Mouse (Mus musculus): ENCODE measurements around the gene Kpna3. TPM values are rescaled to one million over a fixed set of nuclear protein-coding genes. Genes with fewer than 3 reads are reported as not detected.
A peak's percentile ranks its signal among the peaks of the same experiment; 100 is the strongest.

Gene Kpna3
- 18.9 and 20.0 TPM in 2 replicates for polyA plus RNA-seq (2015; fragmentation: Nextera tagmentation; extraction: Ambion mirVana)

DNA sequence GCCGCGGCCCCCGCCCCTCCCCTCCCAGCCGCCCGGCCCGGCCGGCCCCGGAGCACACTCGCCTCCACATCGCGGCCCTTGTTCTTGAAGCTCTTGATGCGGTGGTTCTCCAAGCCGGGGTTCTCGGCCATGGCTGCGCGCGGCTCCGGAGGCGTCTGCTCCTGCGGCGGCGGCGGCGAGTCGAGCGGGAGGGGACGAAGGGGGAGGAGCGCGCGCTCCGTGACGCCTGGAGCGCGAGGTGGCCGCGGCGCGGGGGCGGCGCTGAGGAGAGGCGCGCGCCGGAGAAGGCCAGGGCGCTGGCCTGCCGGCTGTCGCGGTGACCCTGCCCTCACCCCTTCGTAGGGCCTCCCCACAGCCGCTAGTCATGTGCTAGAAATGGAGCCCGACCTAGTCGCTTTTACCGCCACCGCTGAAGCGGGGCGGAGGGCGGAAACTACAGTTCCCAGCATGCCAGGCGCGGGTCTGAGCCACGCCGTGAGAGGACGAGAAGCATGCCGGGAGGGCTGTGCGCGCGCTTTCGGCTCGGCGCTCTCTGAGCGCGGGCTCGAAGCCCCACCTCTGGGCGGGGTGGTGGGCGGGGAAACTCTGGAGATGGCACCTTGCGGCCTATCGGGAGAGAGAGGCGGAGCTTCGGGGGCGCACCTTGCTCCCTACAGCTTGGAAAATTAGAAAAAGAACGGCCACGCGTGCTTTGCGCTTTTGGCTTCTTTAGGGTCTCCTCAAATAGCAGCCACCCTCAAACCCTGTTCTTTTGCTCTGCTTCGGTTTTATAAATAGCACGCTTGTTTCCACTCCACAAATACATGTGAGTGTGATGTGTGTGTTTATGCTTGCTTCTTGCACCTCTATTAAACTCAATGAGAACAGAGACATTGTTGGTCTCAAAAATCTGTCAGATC, at the start of gene Kpna3:
Gene Kpna3, minus strand, starts transcription at position 214 of the 899 bp plus-strand sequence.
- Histone ChIP-seq H3K9ac (ENCODE audit: low read depth, low read length) (peak within 1 kb of the TSS; percentile 76), H3K9me3 (ENCODE audit: control insufficient read depth) (no peaks in the 10 kb centered on the region), H3K27me3 (replicated peaks; ENCODE audit: control insufficient read depth, insufficient read depth, low read length) (no peaks in the 10 kb centered on the region), H3K27ac (ENCODE audit: low read depth, low read length) (peak within 1 kb of the TSS; percentile 89), H3K4me2 (replicated peaks; ENCODE audit: low read depth) (peak within 1 kb of the TSS; percentile 78), H3K4me1 (replicated peaks; ENCODE audit: control insufficient read depth, insufficient read depth, low read length) (no peaks in the 10 kb centered on the region), H3K4me3 (ENCODE audit: low read depth, low read length) (peak within 1 kb of the TSS; percentile 86), H3K36me3 (ENCODE audit: control insufficient read depth, insufficient read depth) (no peaks in the 10 kb centered on the region)
- peak; percentile 97 for ATAC-seq
- WGBS, result under 1% methylated on average over 82 of the region's 85 CpGs
- no peak; the same call in 1 of the 2 replicates for TF ChIP-seq CTCF (IDR thresholded peaks at IDR 0.05; ENCODE audit: low read depth)

DNA sequence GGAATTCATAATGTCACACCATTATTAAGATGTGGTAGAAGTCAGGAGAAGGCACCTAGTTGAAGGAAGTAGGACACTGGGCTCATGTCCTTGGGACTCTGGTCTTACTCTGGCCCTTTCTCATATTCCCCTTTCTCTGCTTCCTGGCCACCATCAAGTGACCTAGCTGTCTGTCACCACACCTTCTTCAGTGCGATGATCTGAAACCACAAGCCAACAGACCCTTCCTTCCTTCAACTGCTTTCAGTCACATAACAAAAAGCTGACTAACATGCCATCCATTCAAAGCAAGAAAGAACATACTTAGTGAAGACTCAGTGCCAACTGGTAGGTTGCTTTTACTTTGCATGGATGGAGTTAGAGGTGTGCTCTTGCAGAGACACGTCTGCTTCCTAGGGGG, 20.7 kb upstream of the Kpna3 start:
- Histone ChIP-seq H3K4me3 (ENCODE audit: low read depth, low read length) (no peak overlapping the region), H3K4me1 (replicated peaks; ENCODE audit: control insufficient read depth, insufficient read depth, low read length) (no peaks in the 10 kb centered on the region), H3K4me2 (replicated peaks; ENCODE audit: low read depth) (no peak overlapping the region), H3K9me3 (ENCODE audit: control insufficient read depth) (no peaks in the 10 kb centered on the region), H3K36me3 (ENCODE audit: control insufficient read depth, insufficient read depth) (no peaks in the 10 kb centered on the region), H3K9ac (ENCODE audit: low read depth, low read length) (no peak overlapping the region), H3K27ac (ENCODE audit: low read depth, low read length) (no peak overlapping the region), H3K27me3 (replicated peaks; ENCODE audit: control insufficient read depth, insufficient read depth, low read length) (no peaks in the 10 kb centered on the region)
- ATAC-seq, result no peak
- no peak for TF ChIP-seq CTCF (IDR thresholded peaks at IDR 0.05; ENCODE audit: low read depth)
- 66% methylated on average over 2 of the region's 2 CpGs for WGBS

DNA sequence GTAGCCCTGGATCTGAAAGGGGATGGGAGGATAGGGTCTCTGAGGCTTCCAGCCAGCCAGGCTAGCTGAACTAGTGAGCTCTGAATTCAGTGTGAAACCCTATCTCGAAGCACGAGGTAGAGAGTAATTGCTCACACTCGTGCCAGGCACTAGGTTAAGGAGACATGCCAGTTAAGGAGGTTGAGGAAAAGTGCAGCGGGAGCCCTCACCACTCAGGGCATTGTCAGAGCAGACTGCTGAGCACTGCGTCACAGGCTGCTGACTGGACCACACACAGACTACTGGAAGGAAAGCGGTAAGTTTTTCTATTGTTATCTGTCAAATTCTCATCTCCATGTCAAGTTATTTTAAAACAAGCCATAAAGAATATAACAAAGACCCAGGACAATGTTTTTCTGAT, 17.8 kb upstream of the Kpna3 start:
- no peak overlapping the region for H3K9ac ChIP-seq (ENCODE audit: low read depth, low read length)

DNA sequence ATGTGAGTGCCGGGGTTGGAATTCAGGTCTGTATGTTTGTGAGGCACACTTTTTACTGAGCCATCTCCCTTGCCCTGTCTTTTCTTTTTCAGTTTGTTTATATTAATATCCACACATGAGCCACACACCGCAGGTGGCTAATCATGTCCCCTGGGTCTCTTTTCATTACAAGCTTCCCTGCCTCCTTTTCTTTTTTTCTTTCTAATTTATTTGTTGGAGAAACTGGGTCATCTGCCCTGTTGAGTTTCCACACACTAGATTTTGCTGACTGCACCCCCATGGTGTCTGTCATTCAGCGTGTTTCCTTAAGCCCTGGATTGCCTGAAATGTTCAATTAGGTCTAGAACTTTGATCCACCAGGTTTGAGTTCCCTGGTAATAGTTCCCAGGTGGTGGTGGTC, 15.9 kb upstream of the Kpna3 start:
- TF ChIP-seq CTCF (IDR thresholded peaks at IDR 0.05; ENCODE audit: low read depth), result no peak
- H3K4me1 ChIP-seq (replicated peaks; ENCODE audit: control insufficient read depth, insufficient read depth, low read length), result no peaks in the 10 kb centered on the region
- no peaks in the 10 kb centered on the region for H3K9me3 ChIP-seq (ENCODE audit: control insufficient read depth)
- ATAC-seq, result no peak
- no peak overlapping the region for H3K27ac ChIP-seq (ENCODE audit: low read depth, low read length)
- no peaks in the 10 kb centered on the region for H3K27me3 ChIP-seq (replicated peaks; ENCODE audit: control insufficient read depth, insufficient read depth, low read length)
- no peak overlapping the region for H3K9ac ChIP-seq (ENCODE audit: low read depth, low read length)
- WGBS, result 88% methylated on average over 3 of the region's 3 CpGs
- no peak overlapping the region for H3K4me2 ChIP-seq (replicated peaks; ENCODE audit: low read depth)
- H3K36me3 ChIP-seq (ENCODE audit: control insufficient read depth, insufficient read depth), result no peaks in the 10 kb centered on the region
- H3K4me3 ChIP-seq (ENCODE audit: low read depth, low read length), result no peak overlapping the region

More for the DNA sequence above, 17.8 kb upstream of the Kpna3 start:
- TF ChIP-seq CTCF (IDR thresholded peaks at IDR 0.05; ENCODE audit: low read depth), result no peak
- no peaks in the 10 kb centered on the region for H3K4me1 ChIP-seq (replicated peaks; ENCODE audit: control insufficient read depth, insufficient read depth, low read length)
- H3K9me3 ChIP-seq (ENCODE audit: control insufficient read depth), result no peaks in the 10 kb centered on the region
- H3K36me3 ChIP-seq (ENCODE audit: control insufficient read depth, insufficient read depth), result no peaks in the 10 kb centered on the region
- H3K4me2 ChIP-seq (replicated peaks; ENCODE audit: low read depth), result no peak overlapping the region
- no peak overlapping the region for H3K4me3 ChIP-seq (ENCODE audit: low read depth, low read length)
- H3K27ac ChIP-seq (ENCODE audit: low read depth, low read length), result no peak overlapping the region
- ATAC-seq, result no peak
- no peaks in the 10 kb centered on the region for H3K27me3 ChIP-seq (replicated peaks; ENCODE audit: control insufficient read depth, insufficient read depth, low read length)
- 55% methylated on average over 6 of the region's 6 CpGs for WGBS

DNA sequence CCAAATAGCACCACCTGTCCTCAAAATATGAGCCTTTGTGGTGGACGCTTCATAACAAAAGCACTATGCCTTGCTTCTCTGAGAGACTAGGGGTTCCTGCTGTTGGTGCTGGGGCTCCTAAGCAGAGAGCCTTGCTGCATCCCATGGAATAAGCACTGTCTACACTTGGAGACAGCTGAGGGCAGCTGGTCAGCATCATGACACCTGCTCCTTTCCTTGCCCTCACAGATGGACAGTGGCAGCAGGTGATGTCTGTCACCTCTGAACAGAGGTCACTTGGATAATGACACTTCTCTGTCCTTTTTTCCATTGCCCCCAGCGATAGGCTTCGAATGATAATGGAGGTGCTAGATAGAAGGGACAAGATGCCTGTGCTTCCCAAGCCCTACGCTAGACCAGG, 13.4 kb upstream of the Kpna3 start:
- TF ChIP-seq CTCF (IDR thresholded peaks at IDR 0.05; ENCODE audit: low read depth), result no peak
- no peaks in the 10 kb centered on the region for H3K9me3 ChIP-seq (ENCODE audit: control insufficient read depth)
- no peak for ATAC-seq
- no peak overlapping the region for H3K27ac ChIP-seq (ENCODE audit: low read depth, low read length)
- no peaks in the 10 kb centered on the region for H3K36me3 ChIP-seq (ENCODE audit: control insufficient read depth, insufficient read depth)
- no peaks in the 10 kb centered on the region for H3K27me3 ChIP-seq (replicated peaks; ENCODE audit: control insufficient read depth, insufficient read depth, low read length)
- H3K4me1 ChIP-seq (replicated peaks; ENCODE audit: control insufficient read depth, insufficient read depth, low read length), result no peaks in the 10 kb centered on the region
- no peak overlapping the region for H3K4me2 ChIP-seq (replicated peaks; ENCODE audit: low read depth)
- no peak overlapping the region for H3K9ac ChIP-seq (ENCODE audit: low read depth, low read length)
- H3K4me3 ChIP-seq (ENCODE audit: low read depth, low read length), result no peak overlapping the region
- 86% methylated on average over 4 of the region's 4 CpGs for WGBS

DNA sequence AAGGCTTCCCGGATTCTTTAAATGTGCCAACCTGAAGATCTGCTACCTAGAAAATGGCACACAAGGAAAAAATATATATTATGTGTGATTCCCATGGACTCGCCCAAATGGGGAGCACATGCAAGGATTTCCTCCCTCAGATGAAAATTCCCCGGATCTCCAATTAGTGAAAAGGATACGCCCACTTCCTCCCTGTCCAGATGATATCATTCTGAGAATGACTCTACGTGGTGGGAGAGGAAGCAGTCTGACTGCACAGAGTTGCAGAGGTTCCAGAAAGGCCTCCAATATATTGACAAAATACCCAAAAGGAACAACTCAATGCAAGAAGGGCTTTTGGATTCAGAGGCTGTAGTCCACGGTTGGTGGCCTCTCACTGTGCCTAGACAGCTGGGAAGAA, 12.8 kb upstream of the Kpna3 start:
- no peak for TF ChIP-seq CTCF (IDR thresholded peaks at IDR 0.05; ENCODE audit: low read depth)
- no peak for ATAC-seq
- Histone ChIP-seq H3K4me1 (replicated peaks; ENCODE audit: control insufficient read depth, insufficient read depth, low read length) (no peaks in the 10 kb centered on the region), H3K9me3 (ENCODE audit: control insufficient read depth) (no peaks in the 10 kb centered on the region), H3K36me3 (ENCODE audit: control insufficient read depth, insufficient read depth) (no peaks in the 10 kb centered on the region), H3K9ac (ENCODE audit: low read depth, low read length) (no peak overlapping the region), H3K27me3 (replicated peaks; ENCODE audit: control insufficient read depth, insufficient read depth, low read length) (no peaks in the 10 kb centered on the region), H3K4me3 (ENCODE audit: low read depth, low read length) (no peak overlapping the region), H3K4me2 (replicated peaks; ENCODE audit: low read depth) (no peak overlapping the region), H3K27ac (ENCODE audit: low read depth, low read length) (no peak overlapping the region)
- 48% methylated on average over 6 of the region's 6 CpGs for WGBS

All from intestine, postnatal 0 days (tissue).